Mouse (Mus musculus): Measurements from ENCODE around the gene Baz1a. TPM values are rescaled to one million over a fixed set of nuclear protein-coding genes. Genes with fewer than 3 reads are reported as not detected.

The Baz1a gene
- polyA plus RNA-seq, 1 experiment from 2014 or later: 15.5 TPM

Other genes with a start within 250 kb of the Baz1a start
- gene Snx6, start 218.6 kb downstream of the Baz1a start, polyA plus RNA-seq (2016; fragmentation: Nextera tagmentation; extraction: Ambion mirVana): 122 and 135 TPM in 2 replicates
- gene Cfl2, start 151.5 kb downstream of the Baz1a start, polyA plus RNA-seq (2016; fragmentation: Nextera tagmentation; extraction: Ambion mirVana): 405 and 431 TPM in 2 replicates
- not detected in 2 replicates for gene Gm20403, start 27.8 kb downstream of the Baz1a start, polyA plus RNA-seq (2016; fragmentation: Nextera tagmentation; extraction: Ambion mirVana)
- gene 2700097O09Rik, start 65.8 kb upstream of the Baz1a start, polyA plus RNA-seq (2016; fragmentation: Nextera tagmentation; extraction: Ambion mirVana): 22.8 and 26.8 TPM in 2 replicates
- gene Srp54a, start 65.9 kb upstream of the Baz1a start, polyA plus RNA-seq (2016; fragmentation: Nextera tagmentation; extraction: Ambion mirVana): 126 and 134 TPM in 2 replicates
- 18.1 and 19.0 TPM in 2 replicates for gene Fam177a, start 110.1 kb upstream of the Baz1a start, polyA plus RNA-seq (2016; fragmentation: Nextera tagmentation; extraction: Ambion mirVana)
- 48.5 and 51.2 TPM in 2 replicates for gene Srp54b, start 140.8 kb upstream of the Baz1a start, polyA plus RNA-seq (2016; fragmentation: Nextera tagmentation; extraction: Ambion mirVana)
- gene 1700047I17Rik2, start 185.2 kb upstream of the Baz1a start, polyA plus RNA-seq (2016; fragmentation: Nextera tagmentation; extraction: Ambion mirVana): 0.54 TPM in 1 of 2 replicates, not detected in the other
- 58.5 and 65.2 TPM in 2 replicates for gene Srp54c, start 215.8 kb upstream of the Baz1a start, polyA plus RNA-seq (2016; fragmentation: Nextera tagmentation; extraction: Ambion mirVana)